Mouse (Mus musculus): Measurements from ENCODE around the gene Pgghg. TPM values are rescaled to one million over a fixed set of nuclear protein-coding genes. Genes with fewer than 3 reads are reported as not detected.

Pgghg gene
- total and polyA plus RNA-seq, 3 experiments, result 3.1 to 3.3 (median 3.2) TPM

DNA sequence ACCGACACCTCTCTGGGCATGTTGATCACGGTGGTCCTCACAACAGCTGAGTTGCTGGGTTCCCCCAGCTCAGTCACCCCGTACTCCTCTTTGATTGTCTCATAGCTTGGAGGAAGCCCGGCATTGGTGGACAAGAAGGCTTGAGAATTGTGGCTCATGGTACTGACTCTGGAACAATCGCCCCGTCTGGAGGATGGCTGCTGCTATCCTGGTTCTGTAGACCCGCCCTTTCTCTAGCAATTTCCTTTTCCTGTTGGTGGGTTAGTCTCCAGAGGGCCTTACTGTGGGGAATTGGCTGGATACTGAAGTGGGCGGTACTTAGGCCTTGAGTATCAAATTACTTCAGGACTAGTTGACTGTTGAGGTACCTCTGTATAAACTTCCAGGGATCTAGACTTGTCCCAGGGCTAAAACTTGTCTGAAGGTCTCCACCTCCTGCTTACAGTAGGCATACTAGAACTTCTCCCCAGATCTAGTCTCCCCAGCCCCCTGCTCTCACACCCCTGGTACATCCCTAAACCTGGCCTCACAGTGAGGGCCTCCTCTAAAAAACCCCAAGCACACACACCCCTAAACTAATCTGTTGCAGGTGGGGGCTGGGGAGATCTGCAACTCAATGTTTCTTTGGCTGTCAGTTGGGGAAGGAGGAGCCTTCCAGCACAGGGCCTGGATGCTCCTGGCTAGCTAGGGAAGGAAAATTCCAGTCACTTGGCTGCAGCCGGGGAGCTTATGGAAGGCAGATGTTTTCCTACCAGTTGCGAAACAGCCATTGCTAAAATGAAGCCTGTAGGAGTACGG is 14.8 kb downstream of the Pgghg start, which contains the start of the genes Gm45717 and Ifitm2:
Gm45717 (minus strand) TSS at position 180 of the 798 bp plus-strand sequence.
Ifitm2 (minus strand) TSS at position 230 of the 798 bp plus-strand sequence.
- Histone ChIP-seq H3K4me1 (ENCODE audit: control insufficient read depth in 1 of 2, insufficient read depth in 2 of 2) (peaks cover 3 to 47% of the 10 kb centered on the region in 2 experiments), H3K9me3 (replicated peaks; ENCODE audit: low read length) (no peaks in the 10 kb centered on the region), H3K79me2 (replicated peaks; ENCODE audit: control insufficient read depth, extremely low read depth, insufficient read depth, poor library complexity, severe bottlenecking) (peaks cover 5% of the 10 kb centered on the region; the same call in 1 of the 2 replicates), H3K27me3 (replicated peaks) (no peaks in the 10 kb centered on the region), H3K4me3 (replicated peaks in 1 of 3; ENCODE audit: low read depth in 2 of 3, low read length in 2 of 3, poor library complexity in 1 of 3) (peak within 1 kb of the TSS; percentile 66 to 78 (median 69)), H3K4me2 (ENCODE audit: insufficient read depth, low read depth, poor library complexity, severe bottlenecking) (peak within 1 kb of the TSS; percentile 48), H3K27ac (ENCODE audit: insufficient read depth, low read depth) (peak within 1 kb of the TSS; percentile 78), H3K9ac (ENCODE audit: insufficient read depth, low read depth) (peak within 1 kb of the TSS; percentile 36), H3K36me3 (replicated peaks in 1 of 2; ENCODE audit: control insufficient read depth in 1 of 2, insufficient read depth in 1 of 2, low read length in 1 of 2) (peaks cover 0 to 28% of the 10 kb centered on the region in 2 experiments)
- dilution Hi-C loops (cut with MboI; ENCODE audit: extremely low pct_ligation_motif_present, extremely low pct_unique_long_range_greater_than_20kb, low sequenced_read_pairs), result no loop called here
- TF ChIP-seq BHLHE40 (IDR thresholded peaks at IDR 0.05; ENCODE audit: low read depth, low read length), result no peak
- TF ChIP-seq SIN3A (IDR thresholded peaks at IDR 0.05; ENCODE audit: low read length), result 0 out of 2 replicates have a peak, but pooled peaks have one; percentile 16
- no peak for TF ChIP-seq RAD21 (IDR thresholded peaks at IDR 0.05; ENCODE audit: low read depth, low read length)
- no peak for TF ChIP-seq USF1 (IDR thresholded peaks at IDR 0.05; ENCODE audit: low read depth, low read length)
- TF ChIP-seq MAZ (IDR thresholded peaks at IDR 0.05; ENCODE audit: low read depth, low read length), result no peak
- no peak for TF ChIP-seq CHD2 (IDR thresholded peaks at IDR 0.05; ENCODE audit: low read length)
- TF ChIP-seq HCFC1 (IDR thresholded peaks at IDR 0.05; ENCODE audit: low read depth, low read length), result 0 out of 2 replicates have a peak, but pooled peaks have one; percentile 13
- TF ChIP-seq IRF4 (IDR thresholded peaks at IDR 0.05; ENCODE audit: low read depth, low read length), result no peak
- no peak for TF ChIP-seq NRF1 (IDR thresholded peaks at IDR 0.05; ENCODE audit: low read depth, low read length)
- no peak for TF ChIP-seq ZC3H11A (IDR thresholded peaks at IDR 0.05; ENCODE audit: low read depth, low read length)
- TF ChIP-seq TCF12 (IDR thresholded peaks at IDR 0.05; ENCODE audit: low read depth, low read length), result 0 out of 2 replicates have a peak, but pooled peaks have one; percentile 15
- no peak for TF ChIP-seq JUND (conservative IDR thresholded peaks at IDR 0.05; ENCODE audit: low read depth, low read length)
- TF ChIP-seq JUN (IDR thresholded peaks at IDR 0.05; ENCODE audit: insufficient read depth, low read depth, low read length), result no peak
- TF ChIP-seq MXI1 (IDR thresholded peaks at IDR 0.05; ENCODE audit: low read depth, low read length), result no peak; the same call in 1 of the 2 replicates
- peak; percentile 70 for TF ChIP-seq POLR2A (IDR thresholded peaks at IDR 0.05; ENCODE audit: low read depth, low read length)
- no peak for TF ChIP-seq ZMIZ1 (IDR thresholded peaks at IDR 0.05; ENCODE audit: low read depth, low read length)
- TF ChIP-seq E2F4 (IDR thresholded peaks at IDR 0.05; ENCODE audit: insufficient replicate concordance, low read depth, low read length), result no peak
- no peak for TF ChIP-seq ZNF384 (IDR thresholded peaks at IDR 0.05; ENCODE audit: low read depth, low read length)
- TF ChIP-seq CTCF (conservative IDR thresholded peaks at IDR 0.05 in 1 of 2, IDR thresholded peaks at IDR 0.05 in 1 of 2; ENCODE audit: low read depth in 2 of 2, low read length in 2 of 2), result no peak
- no peak for TF ChIP-seq GABPA (IDR thresholded peaks at IDR 0.05; ENCODE audit: insufficient replicate concordance, low read depth, low read length)
- TF ChIP-seq MYC (IDR thresholded peaks at IDR 0.05; ENCODE audit: low read depth, low read length), result 0 out of 2 replicates have a peak, but pooled peaks have one; percentile 39
- no peak; the same call in 1 of the 2 replicates for TF ChIP-seq MAX (IDR thresholded peaks at IDR 0.05; ENCODE audit: low read length)
- no peak for TF ChIP-seq NELFE (IDR thresholded peaks at IDR 0.05; ENCODE audit: low read depth, low read length)
- no peak for TF ChIP-seq UBTF (IDR thresholded peaks at IDR 0.05; ENCODE audit: low read depth, low read length)
- no peak for TF ChIP-seq USF2 (conservative IDR thresholded peaks at IDR 0.05; ENCODE audit: low read depth, low read length)
- no peak for TF ChIP-seq RCOR1 (conservative IDR thresholded peaks at IDR 0.05; ENCODE audit: low read depth, low read length)
- TF ChIP-seq PAX5 (IDR thresholded peaks at IDR 0.05; ENCODE audit: low read length), result no peak
- TF ChIP-seq ELF1 (IDR thresholded peaks at IDR 0.05; ENCODE audit: low read depth, low read length), result 0 out of 2 replicates have a peak, but pooled peaks have one; percentile 9
- TF ChIP-seq MEF2A (IDR thresholded peaks at IDR 0.05; ENCODE audit: borderline replicate concordance, low read depth, low read length), result no peak
- no peak for TF ChIP-seq ZKSCAN1 (IDR thresholded peaks at IDR 0.05; ENCODE audit: borderline replicate concordance, low read depth, low read length)
- peak; percentile 39; the same call in 1 of the 2 replicates for TF ChIP-seq TBP (conservative IDR thresholded peaks at IDR 0.05; ENCODE audit: low read depth, low read length)
- 0 out of 2 replicates have a peak, but pooled peaks have one; percentile 10 for TF ChIP-seq CHD1 (IDR thresholded peaks at IDR 0.05; ENCODE audit: low read depth, low read length)
- TF ChIP-seq POLR2AphosphoS2 (IDR thresholded peaks at IDR 0.05; ENCODE audit: low read depth, low read length), result no peak
- TF ChIP-seq KAT2A (IDR thresholded peaks at IDR 0.05; ENCODE audit: insufficient replicate concordance, low read length), result no peak
- no peak for TF ChIP-seq ETS1 (conservative IDR thresholded peaks at IDR 0.05; ENCODE audit: low read depth, low read length)
- TF ChIP-seq MAFK (IDR thresholded peaks at IDR 0.05; ENCODE audit: insufficient replicate concordance, low read length), result no peak
- TF ChIP-seq SMC3 (IDR thresholded peaks at IDR 0.05; ENCODE audit: low read depth, low read length), result no peak
- no peak for TF ChIP-seq EP300 (IDR thresholded peaks at IDR 0.05; ENCODE audit: low read length)
- in situ Hi-C loops (cut with MboI; ENCODE audit: low pct_ligation_motif_present, low pct_unique_long_range_greater_than_20kb, low sequenced_read_pairs), result loop anchor here (5.0 kb wide), 2 partner anchors 56 to 96 kb away; partner anchors contain the start of gene Ifitm3
- peak; percentile 86 for DNase-seq (ENCODE audit: extremely low read depth)
